Mouse (Mus musculus) frontal cortex, postnatal 36 days (tissue): ENCODE measurements around the gene Hoxc10.

ENCODE experiments used
- DNase-seq, 2 experiments: peaks; one replicate each; pipeline ENCODE4 v3.0.0; 2022; ENCODE audit warnings: low spot score in 2 of 2

Hoxc10 gene

GRCm38 (mm10) chr15:102945185-102946077 lies 21.2 kb upstream of the Hoxc10 start:
- no peak for DNase-seq

DNA sequence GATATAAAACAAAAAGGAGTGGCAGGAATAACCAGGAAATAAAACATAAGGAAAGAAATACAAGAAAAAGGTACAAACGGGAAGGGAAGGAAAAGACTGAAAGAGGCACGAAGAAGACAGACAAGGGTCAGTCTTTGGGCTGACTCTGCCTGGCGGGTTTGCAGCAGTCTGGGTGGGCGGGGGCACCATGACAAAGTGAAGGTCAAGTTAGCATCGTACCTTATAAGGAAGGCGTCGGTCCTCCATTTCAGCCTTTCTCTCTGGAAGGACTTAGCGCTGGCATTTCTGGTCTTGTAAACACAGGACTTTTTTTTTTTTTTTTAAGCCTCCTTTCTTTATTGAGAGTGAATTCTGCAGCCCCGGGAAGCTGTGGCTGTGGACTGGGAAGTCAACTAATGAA lies 19.3 kb upstream of the Hoxc10 start:
- no peak for DNase-seq

DNA sequence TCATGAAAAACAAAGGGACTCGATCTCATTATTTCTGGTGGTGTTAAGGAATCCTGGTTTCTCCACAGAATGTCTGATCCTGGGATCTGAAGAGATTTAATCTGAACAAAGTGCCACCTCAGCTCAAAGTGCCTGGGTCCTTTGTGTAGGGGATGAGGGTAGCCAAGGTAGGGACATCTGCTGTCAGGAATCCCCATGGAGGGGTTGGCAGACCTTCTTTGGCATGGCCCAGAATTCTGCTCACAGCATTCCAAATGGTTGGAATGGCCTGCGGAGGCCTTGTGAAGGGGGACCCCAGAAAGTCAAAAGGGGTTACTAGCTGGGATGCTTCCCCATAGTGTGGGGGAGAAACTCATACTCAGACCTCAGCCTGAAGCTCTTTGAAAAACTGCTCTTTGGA lies 17.8 kb upstream of the Hoxc10 start:
- no peak for DNase-seq

- DNase-seq = no peak
These were observed 16.9 kb upstream of the Hoxc10 start for GRCm38 (mm10) chr15:102949696-102950095.

DNA sequence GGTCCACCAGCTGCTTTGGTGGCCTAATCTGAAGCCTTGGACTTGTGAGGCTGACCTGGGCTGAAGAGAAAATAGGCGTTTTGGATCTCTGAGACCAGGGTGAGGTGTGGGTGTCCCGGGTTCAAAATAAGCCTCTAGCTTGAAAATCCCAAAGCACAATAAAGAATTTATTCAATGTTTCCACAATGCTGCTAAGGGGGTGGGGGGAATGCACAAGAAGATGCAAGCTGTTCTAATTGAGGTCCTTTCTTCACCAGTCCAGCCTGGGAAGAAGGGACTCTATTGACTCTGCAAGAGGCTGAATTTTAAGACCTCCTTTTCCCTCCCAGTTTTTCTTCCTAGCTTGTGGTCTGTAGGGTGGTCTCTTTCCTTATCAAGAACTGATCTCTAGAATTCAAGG lies 15.7 kb upstream of the Hoxc10 start:
- DNase-seq = no peak

DNA sequence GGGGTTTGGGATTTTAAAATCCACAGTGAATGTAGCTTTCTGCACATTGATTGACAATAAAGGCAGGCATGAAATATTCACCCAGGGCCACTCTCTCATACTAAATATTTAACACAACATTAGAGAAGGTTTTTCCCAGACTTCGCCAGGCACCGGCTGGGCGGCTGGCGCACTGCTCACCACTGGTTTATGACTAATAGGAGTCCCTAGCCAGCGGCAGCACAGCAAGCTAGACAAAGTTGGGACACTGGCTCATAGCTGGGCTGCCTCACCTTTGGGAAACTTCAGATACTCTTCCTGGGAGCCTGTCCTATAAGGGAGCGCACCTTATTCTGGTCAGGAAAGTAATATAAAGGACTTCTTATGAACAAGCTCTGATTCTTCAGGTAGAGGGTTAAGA lies 13.0 kb upstream of the Hoxc10 start:
- DNase-seq = no peak

DNA sequence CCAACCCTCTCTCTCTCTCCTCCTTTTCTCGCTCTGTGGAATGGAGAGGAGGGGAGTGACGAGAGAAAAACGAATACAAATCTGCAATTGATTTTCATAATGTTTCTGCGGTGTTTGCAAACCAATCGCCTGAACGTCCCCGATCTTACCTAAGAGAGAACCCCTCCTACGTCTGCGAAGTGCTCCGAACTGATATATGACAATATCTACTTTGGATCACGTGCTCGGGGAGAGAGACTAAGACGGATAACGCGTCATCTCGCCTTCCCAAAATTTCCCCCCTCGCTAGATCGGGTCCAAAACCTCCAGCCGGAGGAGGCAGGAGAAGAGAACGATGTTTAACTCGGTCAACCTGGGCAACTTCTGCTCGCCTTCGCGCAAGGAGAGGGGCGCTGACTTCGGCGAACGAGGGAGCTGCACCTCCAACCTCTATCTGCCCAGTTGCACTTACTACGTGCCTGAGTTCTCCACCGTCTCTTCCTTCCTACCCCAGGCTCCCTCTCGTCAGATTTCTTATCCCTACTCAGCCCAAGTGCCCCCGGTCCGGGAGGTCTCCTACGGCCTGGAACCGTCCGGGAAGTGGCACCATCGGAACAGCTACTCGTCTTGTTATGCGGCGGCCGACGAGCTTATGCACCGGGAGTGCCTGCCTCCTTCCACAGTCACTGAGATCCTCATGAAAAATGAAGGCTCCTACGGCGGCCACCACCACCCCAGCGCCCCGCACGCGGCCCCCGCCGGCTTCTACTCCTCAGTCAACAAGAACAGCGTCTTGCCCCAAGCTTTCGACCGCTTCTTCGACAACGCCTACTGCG lies 12.2 kb upstream of the Hoxc10 start, which contains the start of gene Hoxc11:
Gene Hoxc11, plus strand, starts transcription at position 236 of the 815 bp plus-strand sequence.
- no peak for DNase-seq

- DNase-seq = no peak
These were observed 11.6 kb upstream of the Hoxc10 start for GRCm38 (mm10) chr15:102955007-102955382.

DNA sequence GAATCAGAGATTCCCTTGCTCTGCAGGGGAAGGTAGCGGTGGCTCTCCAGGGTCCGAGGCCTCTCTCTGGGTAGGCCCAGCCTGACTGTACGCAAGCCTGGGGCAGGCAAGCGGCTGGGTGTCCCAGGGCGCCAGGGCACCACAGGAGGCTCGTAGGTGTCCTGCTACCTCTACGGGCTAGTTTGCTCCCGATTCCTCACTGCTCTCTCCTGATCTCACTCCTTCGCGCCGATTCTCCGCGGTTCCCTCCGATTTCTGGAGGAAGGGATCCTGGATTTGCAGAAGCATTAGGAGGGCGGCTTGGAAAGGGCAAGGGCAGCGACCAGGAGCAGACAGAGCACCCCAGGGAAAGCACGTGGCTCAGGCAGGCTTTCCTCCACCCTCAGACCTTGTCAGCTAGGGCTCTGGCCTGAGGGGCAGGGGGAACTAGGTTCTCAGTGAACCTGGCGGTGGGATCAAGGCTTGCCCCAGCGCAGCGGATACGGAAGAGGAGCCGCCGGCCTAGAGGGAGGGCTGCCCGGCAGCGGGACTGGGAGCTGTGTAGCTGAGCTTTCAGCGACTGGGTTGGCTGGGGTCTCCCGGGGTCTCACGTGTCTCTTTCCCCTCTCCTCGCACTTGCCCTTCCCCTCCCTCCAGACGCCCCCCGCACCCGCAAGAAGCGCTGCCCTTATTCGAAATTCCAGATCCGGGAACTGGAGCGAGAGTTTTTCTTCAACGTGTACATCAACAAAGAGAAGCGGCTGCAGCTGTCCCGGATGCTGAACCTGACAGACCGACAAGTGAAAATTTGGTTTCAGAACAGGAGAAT lies 10.6 kb upstream of the Hoxc10 start:
- no peak for DNase-seq

GRCm38 (mm10) chr15:102956906-102957305 lies 9.7 kb upstream of the Hoxc10 start:
- no peak for DNase-seq

- DNase-seq = no peak
These were observed 6.9 kb upstream of the Hoxc10 start for GRCm38 (mm10) chr15:102959663-102960191.

GRCm38 (mm10) chr15:102961728-102962127 lies 4.9 kb upstream of the Hoxc10 start:
- DNase-seq = no peak

DNA sequence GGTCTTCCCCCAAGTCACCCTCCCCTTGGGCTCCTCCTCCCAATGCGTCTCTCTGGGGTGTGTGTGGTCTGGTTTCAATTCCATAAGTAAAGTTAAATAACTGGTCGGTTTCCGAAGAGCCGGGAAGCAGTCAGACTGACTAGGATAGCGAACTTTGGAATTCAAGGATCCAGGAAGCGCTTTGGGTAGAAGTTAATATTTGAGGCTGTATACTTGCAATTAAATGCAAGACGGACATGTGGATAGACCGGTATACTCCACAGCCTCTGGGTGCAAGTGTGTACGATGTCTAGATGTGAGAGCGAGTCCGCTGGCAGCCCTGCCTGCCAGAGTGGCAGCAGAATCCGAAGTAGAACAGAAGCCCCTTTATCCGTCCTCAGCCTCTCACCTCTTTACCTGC lies 4.1 kb upstream of the Hoxc10 start:
- no peak for DNase-seq

DNA sequence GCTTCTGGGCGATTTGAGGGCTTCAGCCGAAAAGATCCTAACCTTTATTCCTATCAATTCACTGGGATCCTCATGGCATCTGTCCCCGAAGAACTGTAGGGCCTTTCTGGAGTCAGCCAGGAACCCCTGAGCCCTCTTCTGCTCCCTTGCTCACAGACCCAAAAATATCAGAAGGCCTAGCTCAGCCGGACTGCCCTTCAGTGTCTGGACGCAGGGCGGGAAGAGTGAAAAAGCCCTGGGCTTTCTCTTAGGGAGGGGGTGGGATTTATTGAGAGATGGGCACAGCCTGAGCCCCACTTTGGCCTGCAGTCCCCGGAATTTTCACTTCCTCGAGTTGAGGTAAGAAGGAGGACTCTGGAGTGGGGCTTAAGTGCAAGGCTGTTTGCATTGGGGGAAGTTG lies 3.3 kb upstream of the Hoxc10 start:
- no peak for DNase-seq

GRCm38 (mm10) chr15:102963671-102964640 lies 2.6 kb upstream of the Hoxc10 start:
- no peak for DNase-seq

DNA sequence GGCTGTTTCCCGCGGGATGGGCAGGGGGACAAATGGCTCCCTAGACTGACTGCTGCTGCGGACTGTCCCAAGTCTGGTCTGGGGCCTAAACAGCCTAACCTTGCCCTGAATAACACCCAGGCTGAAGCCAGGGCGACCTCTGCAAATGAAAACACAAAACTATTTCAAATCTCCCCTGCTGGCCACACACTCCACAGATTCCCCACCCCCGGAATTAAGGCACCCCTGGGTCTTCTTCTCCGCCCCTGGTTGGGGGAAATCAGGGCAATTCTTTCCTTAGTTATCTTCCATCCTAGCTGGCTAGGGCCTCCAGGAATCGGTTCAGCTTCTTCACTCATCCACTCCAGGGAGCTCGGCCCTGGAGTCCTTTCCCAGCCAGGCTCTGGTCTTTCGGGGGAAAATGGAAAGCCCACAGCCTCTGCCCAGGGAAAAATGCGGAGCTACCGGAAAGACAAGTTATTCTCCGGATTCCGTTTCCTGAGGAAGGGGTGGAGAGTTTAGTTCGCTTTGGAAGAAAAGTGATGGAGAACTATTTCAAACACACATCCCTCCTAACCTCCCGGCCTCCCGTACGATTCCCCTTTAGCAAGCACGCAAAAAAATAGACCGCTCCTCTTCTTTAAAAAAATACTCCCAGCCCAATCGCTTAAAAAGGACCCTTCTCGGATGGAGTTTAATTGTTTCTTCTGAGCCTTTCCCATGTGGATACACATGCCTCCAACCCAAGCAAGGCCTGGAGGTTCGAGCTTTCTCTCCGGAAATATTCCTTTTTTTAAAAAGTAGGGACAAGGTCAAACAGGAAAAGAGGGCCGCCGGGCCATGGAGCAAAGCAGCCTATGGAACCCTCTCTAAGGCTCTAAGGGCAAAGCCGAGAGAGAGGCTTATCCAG lies 1.3 kb upstream of the Hoxc10 start:
- DNase-seq = no peak

DNA sequence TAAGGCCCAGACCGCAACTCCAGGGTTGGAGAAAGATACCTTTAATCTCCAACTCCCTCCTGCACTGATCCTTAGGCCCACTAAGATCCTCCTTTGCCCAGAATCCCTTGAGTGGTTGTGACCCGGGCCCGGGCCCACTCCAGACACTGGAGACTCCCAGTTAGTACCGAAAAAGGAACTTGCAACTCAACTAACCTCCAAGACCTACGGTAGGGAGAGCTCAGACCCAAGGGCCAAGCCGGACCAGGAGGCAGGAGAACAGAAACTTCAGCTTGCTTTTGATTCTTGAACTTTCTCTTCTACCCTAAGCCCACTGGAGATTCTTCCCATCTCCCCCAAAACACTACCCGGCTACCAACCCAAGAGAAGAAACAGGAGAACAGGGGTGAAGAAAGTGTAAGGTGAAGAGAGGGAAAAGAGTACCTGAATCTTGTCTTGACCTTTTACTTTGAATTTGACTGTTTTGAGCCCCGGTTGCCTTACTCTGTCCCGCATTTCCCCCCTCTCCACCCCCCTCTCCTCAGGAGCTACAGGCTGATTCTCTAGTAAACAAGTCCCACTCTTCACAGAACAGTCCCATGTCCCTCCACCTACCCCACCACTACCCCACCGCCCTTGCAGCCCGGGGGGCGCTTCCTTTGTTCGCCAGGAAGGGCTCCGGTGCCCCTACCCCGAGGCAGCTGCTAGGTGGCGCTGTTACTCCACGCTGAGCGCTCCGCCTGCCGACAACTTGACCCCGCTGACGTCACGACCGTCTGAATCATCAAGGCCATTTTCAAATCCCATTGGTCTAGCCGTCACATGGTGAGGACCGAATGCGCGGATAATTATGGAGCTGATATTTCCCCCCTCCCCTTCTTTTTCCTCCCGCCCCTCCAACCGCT lies 462 bp upstream of the Hoxc10 start:
- no peak for DNase-seq

GRCm38 (mm10) chr15:102967312-102967510 lies 615 bp downstream of the Hoxc10 start, which contains the start of gene Hoxc5:
Hoxc5 (plus strand) TSS chr15:102967443.
- DNase-seq = no peak
